Mouse (Mus musculus): ENCODE measurements around the gene Lgals8.

GRCm38 (mm10) chr13:12464844-12465243 is at the start of gene Lgals8:
- no peak for TF ChIP-seq CTCF (IDR thresholded peaks at IDR 0.05)
- TF ChIP-seq EP300 (IDR thresholded peaks at IDR 0.05): no peak

All from lung, postnatal 0 days (tissue).